ENCODE assay signal across 16 mouse cellular contexts in the genomic region with DNA sequence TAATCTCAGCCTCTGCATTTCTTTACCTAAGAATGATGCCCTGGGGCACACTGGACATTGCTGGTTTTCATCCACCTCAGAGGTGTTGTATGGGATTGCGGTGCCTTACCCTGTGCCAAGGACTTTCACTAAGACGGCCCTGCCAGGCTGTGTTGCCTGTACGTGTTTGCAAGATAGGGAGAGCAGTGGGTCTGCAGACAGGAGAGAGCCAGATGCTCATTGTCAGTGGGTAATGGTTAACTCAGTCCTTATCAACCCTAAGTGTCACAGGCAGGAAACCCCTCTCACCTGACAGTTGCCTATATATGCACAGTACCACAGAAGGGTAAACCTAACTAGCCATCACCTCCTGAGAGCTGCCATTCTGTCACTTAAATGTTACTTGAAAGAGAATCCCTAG.
DNase-seq lines count a peak whose midpoint lies in the region; ATAC-seq and TF ChIP-seq lines count a peak whose summit lies in the region.
"Had no signal": no experiment of that assay in that cellular context is flagged by ENCODE, and none has a peak within 500 bp of the region (broad histone marks: within the 10 kb centered on the region; RNA-seq: fewer than 3 reads in every experiment).

No protein-coding gene starts in this region.

- WGBS in heart, embryonic 13.5 days: 44% methylated on average over 3 of the region's 3 CpGs
- 83% methylated on average over 3 of the region's 3 CpGs for WGBS in kidney, embryonic 15.5 days
- WGBS in lung, embryonic 16.5 days: 46% methylated on average over 3 of the region's 3 CpGs
- 81% methylated on average over 3 of the region's 3 CpGs for WGBS in lung, adult 2 months

- H3K4me2 ChIP-seq in heart, embryonic 13.5 days: no peak overlapping the region
- no peak overlapping the region for H3K4me2 ChIP-seq in kidney, embryonic 15.5 days
- no peak overlapping the region for H3K4me2 ChIP-seq in lung, embryonic 16.5 days (ENCODE audit: low read depth, low read length)
- H3K4me2 ChIP-seq: limb, embryonic 13.5 days; liver, embryonic 15.5 days had no signal

- TF ChIP-seq CTCF in lung, adult 2 months (IDR thresholded peaks at IDR 0.05; ENCODE audit: insufficient read depth, low read length): no peak

- H3K36me3 ChIP-seq in heart, embryonic 13.5 days: peaks cover 4% of the 10 kb centered on the region; the same call in 1 of the 2 replicates
- H3K36me3 ChIP-seq in kidney, embryonic 15.5 days: peaks cover 9% of the 10 kb centered on the region; the same call in 1 of the 2 replicates
- H3K36me3 ChIP-seq in lung, embryonic 16.5 days (ENCODE audit: control insufficient read depth, insufficient read depth, low read length): no peaks in the 10 kb centered on the region
- H3K36me3 ChIP-seq: liver, embryonic 15.5 days had no signal

- H3K4me3 ChIP-seq in heart, embryonic 13.5 days: no peak overlapping the region
- no peak overlapping the region for H3K4me3 ChIP-seq in kidney, embryonic 15.5 days (replicated peaks)
- no peak overlapping the region for H3K4me3 ChIP-seq in lung, embryonic 16.5 days (ENCODE audit: low read length)
- H3K4me3 ChIP-seq in lung, adult 2 months (replicated peaks; ENCODE audit: extremely low read depth, low read depth, low read length): no peak overlapping the region
- H3K4me3 ChIP-seq: forebrain, embryonic 10.5 days; heart, adult 2 months; limb, embryonic 13.5 days; liver, embryonic 15.5 days had no signal

- H3K9me3 ChIP-seq in heart, embryonic 13.5 days: no peaks in the 10 kb centered on the region
- no peaks in the 10 kb centered on the region for H3K9me3 ChIP-seq in kidney, embryonic 15.5 days (replicated peaks)
- H3K9me3 ChIP-seq in lung, embryonic 16.5 days (ENCODE audit: control insufficient read depth, low read length): no peaks in the 10 kb centered on the region
- H3K9me3 ChIP-seq: forebrain, embryonic 10.5 days; limb, embryonic 13.5 days; liver, embryonic 15.5 days had no signal

- peaks cover 49% of the 10 kb centered on the region for H3K4me1 ChIP-seq in heart, embryonic 13.5 days
- H3K4me1 ChIP-seq in kidney, embryonic 15.5 days: peaks cover 19% of the 10 kb centered on the region
- peaks cover 22% of the 10 kb centered on the region; the same call in 1 of the 2 replicates for H3K4me1 ChIP-seq in lung, embryonic 16.5 days (replicated peaks; ENCODE audit: control insufficient read depth, insufficient read depth, low read length)
- H3K4me1 ChIP-seq in lung, adult 2 months (ENCODE audit: control insufficient read depth, insufficient read depth, low read length): peaks cover 2% of the 10 kb centered on the region; the same call in 1 of the 2 replicates

- no peaks in the 10 kb centered on the region for H3K27me3 ChIP-seq in heart, embryonic 13.5 days (replicated peaks)
- H3K27me3 ChIP-seq in kidney, embryonic 15.5 days: no peaks in the 10 kb centered on the region
- no peaks in the 10 kb centered on the region for H3K27me3 ChIP-seq in lung, embryonic 16.5 days (ENCODE audit: control insufficient read depth, insufficient read depth, low read depth, low read length)
- H3K27me3 ChIP-seq: limb, embryonic 13.5 days; liver, embryonic 15.5 days had no signal

- peak overlapping the region; percentile 52 for H3K27ac ChIP-seq in heart, embryonic 13.5 days (replicated peaks)
- H3K27ac ChIP-seq in kidney, embryonic 15.5 days: 0 out of 2 replicates have a peak overlapping the region, but pooled peaks have one; percentile 23
- H3K27ac ChIP-seq in lung, embryonic 16.5 days (ENCODE audit: low read length): peak overlapping the region; percentile 14; the same call in 1 of the 2 replicates
- H3K27ac ChIP-seq: forebrain, embryonic 10.5 days; heart, adult 2 months; limb, embryonic 13.5 days; liver, embryonic 15.5 days had no signal

- DNase-seq in heart, adult 8-10 months (ENCODE audit: low spot score): no peak
- DNase-seq in kidney, adult 18-20 months: no peak
- no peak for DNase-seq in lung, adult 2 months
- DNase-seq in yolk sac, embryonic 10.5 days (ENCODE audit: low spot score): peak; percentile 57
- DNase-seq: cerebellum, adult 2 months; heart, adult 2 months; kidney, adult 11 months; kidney, postnatal 25 days; lung, postnatal 4 days; thymus, postnatal 25 days had no signal

- TF ChIP-seq POLR2A in lung, adult 2 months (IDR thresholded peaks at IDR 0.05; ENCODE audit: borderline replicate concordance, extremely low read depth, low read depth, low read length): no peak

- ATAC-seq in heart, embryonic 13.5 days (ENCODE audit: extremely low read depth, insufficient number of reproducible peaks, low FRiP score, low TSS enrichment): no peak
- ATAC-seq in kidney, embryonic 15.5 days (replicated peaks; ENCODE audit: low FRiP score): 0 out of 2 replicates have a peak, but pooled peaks have one; percentile 9
- no peak for ATAC-seq in lung, embryonic 16.5 days (ENCODE audit: low read depth)

- H3K9ac ChIP-seq in heart, embryonic 13.5 days: peak overlapping the region; percentile 56
- H3K9ac ChIP-seq in kidney, embryonic 15.5 days: no peak overlapping the region
- no peak overlapping the region for H3K9ac ChIP-seq in lung, embryonic 16.5 days (ENCODE audit: low read length)
- H3K9ac ChIP-seq: limb, embryonic 13.5 days; liver, embryonic 15.5 days had no signal
